Mouse (Mus musculus) spleen, postnatal 4 days (tissue): ENCODE measurements around the gene 6820408C15Rik.

Experiments used
- DNase-seq, 2 experiments: peaks; one replicate each; pipeline ENCODE4 v3.0.0; 2022; ENCODE audit warnings: low spot score in 2 of 2

The 6820408C15Rik gene

DNA sequence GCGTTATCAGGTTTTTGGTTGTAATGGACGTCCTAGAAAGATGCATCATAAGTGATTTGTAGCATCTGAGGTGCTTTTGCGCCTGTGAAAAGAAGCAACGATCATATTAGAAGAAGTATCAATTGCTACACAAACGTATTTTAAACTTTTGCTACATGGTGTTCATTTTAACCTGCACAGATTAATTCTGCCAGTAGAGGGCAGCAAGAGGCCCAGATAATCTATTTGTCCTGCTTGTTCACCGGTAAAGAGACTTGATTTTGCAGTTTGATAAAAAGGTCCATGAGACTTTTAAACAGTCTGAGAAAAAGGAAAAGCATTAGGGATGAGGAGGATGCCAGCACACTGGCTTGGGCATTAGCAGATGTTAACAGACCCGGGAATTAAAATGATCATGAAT is 55.6 kb downstream of the 6820408C15Rik start:
- DNase-seq, result no peak

DNA sequence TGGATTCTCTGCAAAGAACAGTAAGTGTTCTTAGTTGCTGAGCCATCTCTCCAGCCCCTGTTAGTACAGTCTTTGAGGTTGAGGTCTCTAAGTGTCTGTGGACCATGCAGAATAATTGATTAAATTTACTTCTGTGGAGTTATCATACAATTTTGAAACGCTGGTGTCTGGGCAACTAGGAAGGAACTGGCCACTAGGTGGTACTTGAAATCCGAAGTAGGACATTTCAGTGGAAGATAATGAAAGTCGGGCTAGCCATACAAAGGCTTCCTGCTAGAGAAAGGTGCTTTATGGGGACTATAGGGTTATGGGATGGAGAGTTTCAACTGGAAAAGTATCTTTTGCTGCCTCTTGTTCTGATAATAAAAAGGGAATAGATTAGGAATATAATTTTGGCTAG is 57.0 kb downstream of the 6820408C15Rik start:
- DNase-seq, result no peak

DNA sequence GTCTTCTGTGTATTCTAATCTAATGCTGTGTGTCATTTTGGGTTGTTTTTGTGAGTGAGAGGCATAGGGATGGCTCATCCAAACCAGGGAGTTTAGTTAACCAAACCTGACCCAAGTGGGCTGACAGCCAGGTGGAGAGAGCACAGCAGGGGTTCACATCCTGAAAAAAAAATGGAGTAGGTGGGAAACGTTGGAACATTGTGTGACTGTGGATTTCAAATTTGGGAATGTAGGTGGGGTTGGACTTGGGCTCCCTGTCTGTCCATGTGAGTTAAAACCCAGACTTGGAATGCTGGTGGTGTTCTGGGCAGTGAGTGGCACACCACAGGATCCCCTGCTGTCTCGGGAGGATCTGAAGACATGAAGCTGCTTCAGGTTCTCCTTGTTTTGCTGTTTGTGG is 61.4 kb downstream of the 6820408C15Rik start, which contains the start of gene Defb20:
Defb20 (plus strand) TSS at position 301 of the 400 bp plus-strand sequence.
- no peak for DNase-seq

DNA sequence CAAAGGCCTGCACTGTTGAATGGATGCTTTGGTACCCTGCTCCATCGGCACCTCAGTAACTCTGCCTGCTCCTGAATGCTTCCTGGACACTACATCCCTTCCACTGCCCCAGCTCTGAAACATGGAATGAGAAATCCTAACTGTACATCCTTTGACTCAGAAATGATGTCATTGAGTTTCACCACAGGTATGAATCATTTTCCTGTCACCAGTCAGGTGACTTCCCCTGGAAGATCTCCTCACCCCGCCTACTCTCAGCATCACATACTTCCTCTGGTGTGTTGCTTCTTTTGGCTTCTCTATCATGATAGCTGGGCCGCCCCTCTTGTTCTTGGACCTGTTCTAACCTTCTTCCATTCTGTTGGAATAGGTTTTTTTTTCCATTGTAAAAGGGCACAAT is 65.5 kb downstream of the 6820408C15Rik start:
- no peak for DNase-seq

DNA sequence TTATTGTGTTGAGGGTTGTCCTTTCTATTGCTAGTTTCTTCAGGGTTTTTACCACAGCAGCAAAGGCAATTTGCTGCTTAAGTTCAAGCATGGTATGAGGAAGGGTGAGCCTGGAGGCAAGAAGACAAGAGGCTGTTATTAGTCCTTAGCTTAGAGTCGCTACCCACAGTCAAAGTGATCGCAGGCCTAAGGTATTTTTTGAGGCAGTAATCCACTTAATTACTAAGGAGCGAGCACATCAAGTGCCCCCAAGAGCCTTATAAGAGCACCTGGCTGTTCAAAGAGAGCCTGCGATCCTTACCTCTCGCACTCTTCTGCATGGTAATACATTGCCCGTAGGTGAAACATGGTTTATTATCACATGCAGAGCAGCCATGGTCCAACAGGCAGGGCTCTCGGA is 66.3 kb downstream of the 6820408C15Rik start:
- no peak for DNase-seq

DNA sequence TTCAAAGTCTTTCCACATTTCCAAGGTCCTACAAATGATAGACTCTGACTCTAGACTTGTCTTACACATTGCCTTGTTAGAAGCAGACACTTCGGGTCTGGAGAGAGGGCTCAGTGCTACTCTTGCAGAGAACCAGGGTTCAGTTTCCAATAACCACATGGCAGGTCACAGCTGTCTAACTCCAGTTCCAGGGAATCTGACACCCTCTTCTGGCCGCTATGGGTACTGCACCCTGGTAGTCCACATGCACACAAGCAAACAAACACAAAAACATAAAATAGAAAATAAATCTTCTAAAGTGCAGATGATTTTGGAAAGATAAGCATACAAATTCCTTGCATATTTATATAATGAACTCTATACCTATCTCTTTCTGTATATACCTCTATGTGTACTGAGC is 71.6 kb downstream of the 6820408C15Rik start:
- peak in 1 of 2 experiments; percentile 66 for DNase-seq

DNA sequence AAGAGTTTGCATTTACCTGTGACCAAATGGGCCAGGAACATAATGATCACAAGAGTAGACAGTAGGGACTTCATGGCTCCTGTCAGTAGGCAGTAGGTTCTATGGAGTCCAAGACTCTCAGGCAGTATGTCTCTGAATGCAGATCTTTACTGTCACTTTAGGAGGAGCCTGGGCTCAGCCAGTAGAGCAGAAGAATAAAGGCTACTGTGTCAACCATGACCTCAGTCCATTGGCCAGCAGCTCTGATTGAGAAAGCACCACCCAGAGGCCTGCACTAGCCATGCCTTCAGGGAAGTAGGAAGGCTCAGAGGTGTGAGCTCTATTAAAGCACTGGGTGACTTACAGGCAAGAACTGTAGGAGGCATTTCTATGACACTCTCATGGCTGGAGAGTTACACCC is 74.7 kb downstream of the 6820408C15Rik start, which contains the start of gene Defb22:
Defb22 (minus strand) TSS at position 101 of the 400 bp plus-strand sequence.
- no peak for DNase-seq

DNA sequence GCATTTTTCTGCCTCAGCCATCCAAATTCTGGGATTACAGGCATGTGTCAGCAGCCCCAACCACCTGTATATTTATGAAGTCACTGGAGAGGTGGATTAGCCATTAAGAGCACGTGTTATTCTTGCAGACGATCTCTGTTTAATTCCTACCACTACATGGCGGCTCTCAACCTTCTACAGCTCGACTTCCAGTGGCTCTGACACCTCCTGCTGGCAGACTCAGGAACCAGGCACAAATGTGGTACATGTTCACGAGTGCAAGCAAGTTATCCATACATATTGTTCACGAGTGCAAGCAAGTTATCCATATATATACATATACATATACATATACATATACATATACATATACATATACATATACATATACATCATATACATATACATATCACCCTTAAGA is 77.8 kb downstream of the 6820408C15Rik start:
- DNase-seq, result no peak
